Mouse (Mus musculus) telencephalon, adult 2 months (tissue): ENCODE data around the gene Hist1h1e.

Experiments used
- DNase-seq: peaks from one replicate; pipeline ENCODE4 v3.0.0-alpha.2; 2011; ENCODE audit warnings: low read depth, low spot score

Gene Hist1h1e

GRCm38 (mm10) chr13:23622175-23622671 lies at the start of gene Hist1h1e:
Gene Hist1h1e (minus strand): TSS chr13:23622558.
- DNase-seq = peak; percentile 79

- DNase-seq = no peak
Measured at GRCm38 (mm10) chr13:23662536-23662935, 40.2 kb upstream of the Hist1h1e start.

- no peak for DNase-seq
Measured at GRCm38 (mm10) chr13:23659636-23660366, 37.4 kb upstream of the Hist1h1e start.

GRCm38 (mm10) chr13:23630653-23631052 lies 8.3 kb upstream of the Hist1h1e start:
- no peak for DNase-seq

- no peak for DNase-seq
Measured at GRCm38 (mm10) chr13:23622861-23623450, 598 bp upstream of the Hist1h1e start.

- DNase-seq = peak; percentile 92
Measured at GRCm38 (mm10) chr13:23621532-23622174, 705 bp downstream of the Hist1h1e start.

- peak; percentile 99 for DNase-seq
Measured at GRCm38 (mm10) chr13:23620733-23621531, 1.4 kb downstream of the Hist1h1e start, which contains the start of gene Hist1h2be. Gene Hist1h2be (minus strand): TSS chr13:23621124.

- no peak for DNase-seq
Measured at GRCm38 (mm10) chr13:23620056-23620732, 2.2 kb downstream of the Hist1h1e start.

- no peak for DNase-seq
Measured at GRCm38 (mm10) chr13:23611638-23612037, 10.7 kb downstream of the Hist1h1e start.

- DNase-seq = no peak
Measured at GRCm38 (mm10) chr13:23610393-23610792, 12.0 kb downstream of the Hist1h1e start.

- DNase-seq = no peak
Measured at GRCm38 (mm10) chr13:23609844-23610243, 12.5 kb downstream of the Hist1h1e start.

GRCm38 (mm10) chr13:23609209-23609608 lies 13.1 kb downstream of the Hist1h1e start:
- DNase-seq = no peak

GRCm38 (mm10) chr13:23605052-23605451 lies 17.3 kb downstream of the Hist1h1e start:
- no peak for DNase-seq

- no peak for DNase-seq
Measured at GRCm38 (mm10) chr13:23604452-23604851, 17.9 kb downstream of the Hist1h1e start.

- no peak for DNase-seq
Measured at GRCm38 (mm10) chr13:23603182-23603699, 19.1 kb downstream of the Hist1h1e start.

- DNase-seq = no peak
Measured at GRCm38 (mm10) chr13:23597957-23598356, 24.4 kb downstream of the Hist1h1e start.

GRCm38 (mm10) chr13:23595622-23596372 lies 26.6 kb downstream of the Hist1h1e start:
- DNase-seq = no peak

- DNase-seq = no peak
Measured at GRCm38 (mm10) chr13:23595185-23595584, 27.2 kb downstream of the Hist1h1e start.

- no peak for DNase-seq
Measured at GRCm38 (mm10) chr13:23593051-23593770, 29.1 kb downstream of the Hist1h1e start.
